In the genomic region with DNA sequence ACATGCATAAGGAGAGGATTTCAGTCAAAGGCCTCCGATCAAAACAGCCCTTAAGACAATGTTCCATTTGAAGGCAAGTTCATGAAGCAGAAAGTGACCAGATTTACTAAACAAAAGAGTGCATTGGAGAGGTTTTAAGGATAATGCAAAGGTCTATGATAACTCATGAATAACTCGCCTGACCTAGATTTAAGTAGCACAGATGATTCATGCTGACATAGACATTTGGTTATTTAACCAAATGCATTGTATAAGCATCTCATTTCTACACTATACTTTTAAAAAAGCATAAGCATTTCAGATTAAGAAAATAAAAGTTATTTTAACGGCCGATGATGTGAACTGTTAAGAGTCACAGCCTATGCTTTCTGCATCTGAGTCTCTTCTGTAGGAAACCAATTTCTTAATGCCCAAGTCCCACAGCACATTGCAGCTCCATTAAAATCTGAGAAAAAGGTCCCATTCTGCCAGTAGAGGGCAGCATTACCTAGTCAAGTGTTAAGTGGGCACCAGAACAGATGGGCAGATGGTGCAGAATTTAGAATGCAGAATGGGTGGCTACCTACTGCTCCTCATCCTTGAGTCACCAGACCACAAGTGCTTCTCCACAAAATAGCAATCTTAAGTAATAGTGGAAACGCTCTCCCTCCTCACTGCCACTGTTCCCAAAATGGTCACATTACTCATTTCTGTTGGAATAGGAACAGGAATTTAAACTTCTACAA, we compare ENCODE assay signal across 9 mouse cellular contexts.
DNase-seq lines count a peak whose midpoint lies in the region; ATAC-seq lines count a peak whose summit lies in the region.
"Had no signal": no experiment of that assay in that cellular context is flagged by ENCODE, and none has a peak within 500 bp of the region (broad histone marks: within the 10 kb centered on the region; RNA-seq: fewer than 3 reads in every experiment).

No protein-coding gene starts in this region.

- H3K4me1 ChIP-seq in hindbrain, embryonic 16.5 days (ENCODE audit: control insufficient read depth, insufficient read depth, low read depth, low read length): no peaks in the 10 kb centered on the region
- no peaks in the 10 kb centered on the region for H3K4me1 ChIP-seq in midbrain, embryonic 15.5 days
- H3K4me1 ChIP-seq: limb, embryonic 15.5 days had no signal

- 60% methylated on average over 5 of the region's 5 CpGs for WGBS in hindbrain, embryonic 16.5 days
- 60% methylated on average over 5 of the region's 5 CpGs for WGBS in midbrain, embryonic 15.5 days

- H3K27me3 ChIP-seq in hindbrain, embryonic 16.5 days (replicated peaks; ENCODE audit: control insufficient read depth, insufficient read depth, low read length): no peaks in the 10 kb centered on the region
- H3K27me3 ChIP-seq in midbrain, embryonic 15.5 days (replicated peaks): no peaks in the 10 kb centered on the region
- H3K27me3 ChIP-seq: limb, embryonic 15.5 days had no signal

- H3K4me2 ChIP-seq in hindbrain, embryonic 16.5 days (ENCODE audit: low read length): no peak overlapping the region
- H3K4me2 ChIP-seq in midbrain, embryonic 15.5 days: no peak overlapping the region
- H3K4me2 ChIP-seq: limb, embryonic 15.5 days had no signal

- no peaks in the 10 kb centered on the region for H3K9me3 ChIP-seq in hindbrain, embryonic 16.5 days (ENCODE audit: control insufficient read depth, low read length)
- H3K9me3 ChIP-seq in midbrain, embryonic 15.5 days: no peaks in the 10 kb centered on the region
- H3K9me3 ChIP-seq: limb, embryonic 15.5 days had no signal

- no peak overlapping the region for H3K27ac ChIP-seq in hindbrain, embryonic 16.5 days (ENCODE audit: low read depth, low read length)
- H3K27ac ChIP-seq in midbrain, embryonic 15.5 days: no peak overlapping the region
- H3K27ac ChIP-seq: limb, embryonic 15.5 days had no signal

- intact Hi-C loops in gastrocnemius, postnatal 14 days (cut with DNase I; ENCODE audit: low total_unique reads): no loop called here

- DNase-seq in gastrocnemius, postnatal 14 days: peak; percentile 3
- no peak for DNase-seq in gastrocnemius, adult 18-20 months (ENCODE audit: low spot score)
- peak; percentile 7 for DNase-seq in adrenal gland, adult 8-10 months
- peak; percentile 57 for DNase-seq in embryo, embryonic 11.5 days (ENCODE audit: low read depth, low spot score)
- DNase-seq in layer of hippocampus, postnatal 25 days (ENCODE audit: extremely low spot score in 1 of 2, low spot score in 1 of 2): peak; percentile 21 to 45
- DNase-seq in T-cell, adult 2 months (ENCODE audit: low spot score): no peak

- H3K4me3 ChIP-seq in hindbrain, embryonic 16.5 days (ENCODE audit: low read length): no peak overlapping the region
- no peak overlapping the region for H3K4me3 ChIP-seq in midbrain, embryonic 15.5 days
- H3K4me3 ChIP-seq: limb, embryonic 15.5 days had no signal

- H3K9ac ChIP-seq in hindbrain, embryonic 16.5 days (ENCODE audit: low read depth, low read length): no peak overlapping the region
- no peak overlapping the region for H3K9ac ChIP-seq in midbrain, embryonic 15.5 days
- H3K9ac ChIP-seq: limb, embryonic 15.5 days had no signal

- ATAC-seq in hindbrain, embryonic 16.5 days: peak; percentile 68; the same call in 1 of the 2 replicates
- peak; percentile 70; the same call in 1 of the 2 replicates for ATAC-seq in midbrain, embryonic 15.5 days (replicated peaks)

- H3K36me3 ChIP-seq in hindbrain, embryonic 16.5 days (ENCODE audit: control insufficient read depth, insufficient read depth, low read length): no peaks in the 10 kb centered on the region
- H3K36me3 ChIP-seq in midbrain, embryonic 15.5 days (replicated peaks): no peaks in the 10 kb centered on the region
- H3K36me3 ChIP-seq: limb, embryonic 15.5 days had no signal

Comparison
In these comparisons a context has a peak if more than half of its experiments do, and no peak if none do; other contexts are left out.
1. DNase-seq: peak in gastrocnemius, postnatal 14 days (single experiment), adrenal gland, adult 8-10 months (single experiment), embryo, embryonic 11.5 days (single experiment) and layer of hippocampus, postnatal 25 days (2 of 2); none in gastrocnemius, adult 18-20 months (single experiment) and T-cell, adult 2 months (single experiment).